Mouse (Mus musculus) G1E (cell line): ENCODE measurements around the gene Thop1.

Experiments
- CTCF ChIP-seq: IDR thresholded peaks from 2 replicates; pipeline ENCODE4 v1.5.1; 2012; ENCODE audit warnings: low read depth, low read length, inconsistent platforms, mixed read lengths
- GATA1 ChIP-seq: IDR thresholded peaks from 2 replicates; pipeline ENCODE4 v1.6.1; 2012; ENCODE audit warnings: borderline replicate concordance, low read length, inconsistent platforms, mixed read lengths
- GATA2 ChIP-seq: IDR thresholded peaks from 2 replicates; pipeline ENCODE4 v1.6.1; 2012; ENCODE audit warnings: low read depth, low read length, inconsistent platforms, borderline replicate concordance
- POLR2AphosphoS5 ChIP-seq: IDR thresholded peaks from 2 replicates; pipeline ENCODE4 v1.6.1; 2012; ENCODE audit warnings: low read depth, low read length, inconsistent platforms; ENCODE audit not compliant: insufficient replicate concordance
- TAL1 ChIP-seq: conservative IDR thresholded peaks from 2 replicates; pipeline ENCODE4 v1.6.1; 2012; ENCODE audit warnings: low read depth, low read length, inconsistent platforms, mixed read lengths

GRCm38 (mm10) chr10:81058896-81059295, 10.9 kb upstream of the Thop1 start:
- TF ChIP-seq CTCF, result no peak
- no peak for TF ChIP-seq GATA1
- no peak for TF ChIP-seq GATA2
- TF ChIP-seq POLR2AphosphoS5, result no peak
- no peak for TF ChIP-seq TAL1
